Mouse (Mus musculus) layer of hippocampus, adult 6 months (tissue): Measurements from ENCODE around the gene Snorc. TPM values are rescaled to one million over a fixed set of nuclear protein-coding genes. Genes with fewer than 3 reads are reported as not detected.

Experiments
- long read RNA-seq, 2 experiments: library from polyadenylated mRNA; unstranded; transcript quantifications; one replicate each; pipeline ENCODE4 v2.0.0; 2019 to 2020
- polyA plus RNA-seq: library from polyadenylated mRNA; unstranded; fragments of <200 nt; fragmentation: Nextera tagmentation; gene quantifications from 2 replicates; pipeline ENCODE4 v1.2.3, GENCODE M21; 2021

Snorc gene
- polyA plus RNA-seq: 0.58 and 0.84 TPM in 2 replicates
- long read RNA-seq, experiment 1: 0 reads
- long read RNA-seq, experiment 2: 0 reads

GRCm38 (mm10) chr1:87469971-87470370, at the start of gene Snorc:
TSS of gene Snorc (plus strand) at chr1:87470271.

DNA sequence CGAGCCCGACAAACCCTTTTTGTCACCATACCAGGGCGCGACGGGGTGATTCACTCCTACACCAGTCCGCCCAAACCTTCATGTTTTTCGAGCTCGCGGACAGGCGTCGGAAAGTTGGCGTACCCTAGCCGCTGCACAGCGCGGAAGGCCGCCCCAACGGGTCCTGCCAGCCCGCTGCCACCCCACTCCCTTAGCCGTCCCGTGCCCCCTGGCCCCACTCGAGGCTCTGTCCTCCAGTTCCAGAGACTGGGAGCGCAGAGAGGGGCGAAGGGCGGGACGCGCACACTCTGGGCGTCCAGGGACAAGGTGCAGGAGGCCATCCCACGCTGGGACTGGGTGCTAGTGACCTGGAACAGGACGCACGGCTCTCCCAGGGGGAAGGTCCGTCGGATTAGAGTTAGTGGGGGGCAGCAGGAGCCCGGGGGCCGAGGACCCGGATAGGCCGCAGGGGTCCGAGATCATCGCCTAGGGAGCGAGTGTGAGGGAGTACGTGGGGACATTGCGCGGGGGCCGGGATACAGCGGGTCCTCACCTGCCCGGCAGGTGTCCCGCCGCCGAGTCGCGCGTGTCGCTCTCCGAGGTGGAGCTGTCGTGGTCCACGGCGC, 39.6 kb downstream of the Snorc start, which contains the start of gene Neu2:
Gene Neu2, plus strand, starts transcription at position 329 of the 605 bp plus-strand sequence.

Other genes starting within 250 kb of the Snorc start
- gene Efhd1, start 205.9 kb upstream of the Snorc start, polyA plus RNA-seq: 22.4 and 24.2 TPM in 2 replicates
- 18.2 and 42.6 TPM in 2 replicates for gene Gigyf2, start 143.3 kb upstream of the Snorc start, polyA plus RNA-seq
- gene Kcnj13, start 75.5 kb upstream of the Snorc start, polyA plus RNA-seq: 4.6 and 199 TPM in 2 replicates
- 1.2 and 1.6 TPM in 2 replicates for gene Neu2, start 39.6 kb downstream of the Snorc start, polyA plus RNA-seq
- 80.8 and 88.6 TPM in 2 replicates for gene Ngef, start 103.6 kb downstream of the Snorc start, polyA plus RNA-seq
- 5.1 and 5.5 TPM in 2 replicates for gene Inpp5d, start 150.0 kb downstream of the Snorc start, polyA plus RNA-seq